Mouse (Mus musculus): ENCODE data around the gene Tnk1.

Tnk1 gene

DNA sequence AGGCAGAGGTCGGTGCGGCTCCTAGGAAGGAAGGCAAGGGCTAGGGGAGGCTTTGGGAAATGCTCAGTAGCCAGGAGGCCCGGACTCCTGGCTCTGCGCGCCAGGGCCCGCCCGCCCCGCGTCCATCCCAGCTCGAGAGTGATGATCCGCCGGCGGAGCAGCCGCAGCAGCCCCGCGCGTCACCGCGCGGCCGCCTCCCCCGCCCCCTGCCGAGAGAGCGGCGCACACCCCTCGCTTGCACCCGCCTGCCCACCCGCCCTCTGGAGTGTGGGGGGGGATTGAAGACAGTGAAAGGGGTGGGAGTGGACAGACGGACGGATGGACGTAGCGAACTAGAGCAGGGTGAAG is 21.0 kb downstream of the Tnk1 start, which contains the start of gene Nlgn2:
Gene Nlgn2 (minus strand): TSS at position 181 of the 348 bp plus-strand sequence.
- peak in 1 of 2 experiments; percentile 26 for DNase-seq

DNA sequence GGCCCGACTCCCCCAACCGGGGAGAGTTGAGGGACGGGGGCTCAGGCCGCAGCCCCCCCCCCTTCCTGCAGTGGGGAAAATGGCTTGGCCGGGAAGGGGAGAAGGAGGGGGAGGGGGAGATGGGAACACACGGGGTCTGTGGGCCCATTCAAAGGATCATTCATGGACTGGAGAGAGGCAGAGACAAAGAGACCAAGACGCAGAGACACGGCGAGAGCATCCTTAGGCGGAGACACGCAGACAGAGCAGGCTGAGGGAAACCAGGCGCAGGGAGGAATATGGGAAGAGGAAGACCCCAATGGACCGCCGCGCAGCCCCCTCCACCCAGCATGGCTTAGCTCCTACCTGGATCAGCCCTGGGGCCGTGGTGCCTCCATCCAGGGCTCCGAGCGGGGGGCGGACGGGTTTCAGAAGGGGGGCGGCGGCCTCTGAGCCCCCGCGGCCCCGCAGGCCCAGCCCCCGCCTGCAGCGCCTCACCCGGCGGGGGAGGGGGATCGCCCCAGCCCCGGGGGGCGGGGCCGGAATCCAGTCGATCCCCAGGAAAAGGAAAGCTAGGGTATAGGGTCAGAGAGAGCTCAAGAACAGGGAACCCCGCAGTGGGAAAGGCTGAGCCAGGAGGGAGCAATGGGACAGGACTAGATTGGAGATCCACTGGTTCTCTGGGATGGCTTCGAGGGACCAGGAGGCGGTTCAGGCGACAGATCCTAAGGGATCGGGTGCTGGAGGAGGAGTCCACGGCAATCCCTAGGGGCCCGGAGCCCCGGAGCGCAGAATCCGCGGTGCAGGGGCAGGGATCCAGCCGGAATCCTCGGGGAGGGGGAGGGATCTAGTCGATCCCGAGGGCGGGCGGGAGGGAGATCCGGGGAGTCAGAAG is 21.6 kb downstream of the Tnk1 start:
- DNase-seq: no peak

- no peak for DNase-seq
Observed at GRCm38 (mm10) chr11:69835966-69836335, 22.6 kb downstream of the Tnk1 start.

DNA sequence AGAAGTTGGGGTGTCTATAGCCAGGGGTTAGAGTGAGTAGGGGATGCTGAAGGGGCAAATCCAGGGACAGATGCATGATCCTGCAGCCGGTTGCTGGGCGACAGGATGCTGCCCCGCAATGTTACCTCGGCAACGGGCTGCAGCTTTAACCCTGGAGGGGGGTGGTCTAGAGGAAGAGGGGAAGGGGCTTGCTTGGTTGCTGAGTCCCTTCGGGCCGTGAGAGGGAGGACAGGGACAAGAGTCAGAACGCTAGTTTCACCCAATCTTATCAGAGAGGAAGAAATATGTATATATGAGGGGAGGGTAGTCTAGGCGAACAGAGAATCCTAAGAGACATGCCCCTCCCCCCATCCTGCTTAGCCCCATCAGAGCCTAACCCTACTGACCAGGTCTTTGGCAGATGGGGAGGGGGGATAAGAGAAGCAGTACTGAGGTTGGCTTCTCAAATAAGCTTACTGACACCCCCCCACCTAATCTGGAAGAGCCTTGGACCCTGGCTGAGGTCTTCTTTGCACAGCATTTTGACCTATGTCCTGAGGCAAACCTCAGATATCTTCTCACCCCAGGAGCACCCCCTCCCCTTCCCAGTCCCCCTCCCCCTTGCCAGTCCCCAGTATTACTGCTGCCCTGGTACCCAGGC is 23.1 kb downstream of the Tnk1 start:
- no peak for DNase-seq

DNA sequence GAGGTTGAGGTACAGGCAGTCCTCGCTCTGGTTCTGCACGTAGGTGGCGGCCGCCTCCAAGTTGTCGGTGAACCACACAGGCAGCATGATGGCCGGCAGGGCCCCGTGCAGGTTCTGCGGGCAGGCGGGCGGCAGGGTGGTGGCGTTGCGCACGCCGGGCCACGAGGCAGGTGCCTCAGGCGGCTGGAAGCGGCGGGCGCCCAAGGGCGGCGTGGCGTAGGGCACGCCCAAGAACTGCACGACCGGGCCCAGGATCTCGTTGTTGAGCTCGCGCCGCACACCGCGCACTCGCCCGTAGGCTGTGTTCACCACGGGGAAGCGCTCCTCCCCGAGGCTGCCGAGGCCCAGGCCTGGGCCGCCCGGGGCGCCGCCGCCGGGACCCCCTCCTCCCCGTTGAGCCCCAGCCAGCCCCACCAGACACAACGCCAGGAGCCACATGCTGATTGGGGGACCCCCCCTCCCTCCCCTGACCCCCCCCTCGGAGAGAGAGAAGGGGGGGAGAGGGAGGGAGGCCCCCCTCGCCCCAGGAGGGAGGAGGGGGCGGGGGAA is 24.5 kb downstream of the Tnk1 start:
- DNase-seq: no peak

- DNase-seq: no peak
Observed at GRCm38 (mm10) chr11:69833554-69833953, 25.0 kb downstream of the Tnk1 start.

DNA sequence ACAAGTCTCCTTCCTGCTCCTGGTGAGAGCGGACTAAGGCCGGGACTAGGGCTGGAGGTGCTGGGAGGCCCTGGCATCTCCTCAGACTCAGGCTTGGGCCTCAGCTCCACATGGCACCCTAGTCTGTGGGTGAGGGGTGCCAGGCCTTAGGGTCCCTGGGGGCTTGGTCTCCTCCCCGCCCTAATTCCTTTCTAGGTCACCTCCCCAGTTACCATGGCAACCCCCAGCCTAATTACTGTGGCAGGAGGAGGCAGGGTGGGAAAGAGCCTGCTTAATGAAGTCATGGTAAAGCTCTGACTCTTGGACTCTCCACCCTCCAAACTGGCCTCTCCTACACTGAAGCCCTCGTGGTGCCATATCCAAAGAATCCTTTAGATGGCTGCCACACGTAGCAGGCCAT is 29.7 kb downstream of the Tnk1 start:
- DNase-seq: no peak

- DNase-seq: no peak
Observed at GRCm38 (mm10) chr11:69823456-69823855, 35.1 kb downstream of the Tnk1 start.

GRCm38 (mm10) chr11:69822080-69822479 is 36.5 kb downstream of the Tnk1 start, which contains the start of gene Spem1:
Gene Spem1, minus strand, starts transcription at chr11:69822180.
- DNase-seq: no peak

DNA sequence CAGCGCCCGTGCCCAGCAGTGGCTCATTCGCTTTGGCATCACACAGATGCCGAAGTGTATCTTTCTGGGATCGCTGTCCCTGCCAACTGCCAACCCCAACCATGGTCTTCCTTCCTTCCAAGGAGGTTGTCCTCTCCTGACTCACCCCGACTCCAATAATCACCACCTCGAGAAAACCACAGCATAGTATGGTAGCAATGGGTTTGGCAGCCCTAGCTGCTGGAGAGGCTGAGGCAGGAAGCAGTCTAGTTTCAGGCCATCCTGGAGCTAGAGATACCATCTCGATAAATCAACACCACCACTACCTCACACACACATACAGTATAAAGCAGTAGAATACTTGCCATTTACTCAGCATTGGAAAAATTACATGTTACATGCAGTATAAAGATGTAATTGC is 39.7 kb downstream of the Tnk1 start:
- no peak for DNase-seq

DNA sequence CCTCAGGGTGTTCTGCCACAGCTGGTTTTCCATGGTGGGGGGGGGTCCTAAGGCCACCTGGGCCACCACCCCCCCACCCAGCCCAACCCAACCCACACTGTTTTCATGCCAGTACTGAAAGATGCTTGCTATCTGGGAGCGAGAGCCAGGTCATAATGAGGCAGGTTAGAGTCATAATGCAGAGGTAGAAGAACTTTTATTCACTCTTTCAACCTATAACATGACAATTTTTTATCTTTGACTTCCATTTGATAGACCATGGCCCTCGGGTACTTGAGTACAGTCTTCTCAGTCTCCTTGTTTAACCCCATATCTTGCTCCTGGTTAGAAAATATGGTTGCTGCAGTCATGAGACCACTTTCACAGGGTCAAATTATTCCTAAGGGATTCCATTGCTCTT is 40.2 kb downstream of the Tnk1 start, which contains the start of gene Spem2:
Gene Spem2 (minus strand): TSS at position 101 of the 400 bp plus-strand sequence.
- DNase-seq: no peak

GRCm38 (mm10) chr11:69816520-69816919 is 42.0 kb downstream of the Tnk1 start:
- no peak for DNase-seq

- DNase-seq: no peak
Observed at GRCm38 (mm10) chr11:69815155-69815554, 43.4 kb downstream of the Tnk1 start, which contains the start of gene Gm39566. Gene Gm39566, minus strand, starts transcription at chr11:69815298.

GRCm38 (mm10) chr11:69810280-69810679 is 48.2 kb downstream of the Tnk1 start:
- DNase-seq: no peak

GRCm38 (mm10) chr11:69807641-69808040 is 50.9 kb downstream of the Tnk1 start:
- no peak for DNase-seq

- DNase-seq: no peak
Observed at GRCm38 (mm10) chr11:69806378-69806777, 52.2 kb downstream of the Tnk1 start.

GRCm38 (mm10) chr11:69804972-69805909 is 53.3 kb downstream of the Tnk1 start, which contains the start of gene Tmem102:
Gene Tmem102, minus strand, starts transcription at chr11:69805624.
- peak; percentile 87 to 91 for DNase-seq

GRCm38 (mm10) chr11:69804652-69804940 is 53.9 kb downstream of the Tnk1 start:
- peak in 1 of 2 experiments; percentile 56 for DNase-seq

DNA sequence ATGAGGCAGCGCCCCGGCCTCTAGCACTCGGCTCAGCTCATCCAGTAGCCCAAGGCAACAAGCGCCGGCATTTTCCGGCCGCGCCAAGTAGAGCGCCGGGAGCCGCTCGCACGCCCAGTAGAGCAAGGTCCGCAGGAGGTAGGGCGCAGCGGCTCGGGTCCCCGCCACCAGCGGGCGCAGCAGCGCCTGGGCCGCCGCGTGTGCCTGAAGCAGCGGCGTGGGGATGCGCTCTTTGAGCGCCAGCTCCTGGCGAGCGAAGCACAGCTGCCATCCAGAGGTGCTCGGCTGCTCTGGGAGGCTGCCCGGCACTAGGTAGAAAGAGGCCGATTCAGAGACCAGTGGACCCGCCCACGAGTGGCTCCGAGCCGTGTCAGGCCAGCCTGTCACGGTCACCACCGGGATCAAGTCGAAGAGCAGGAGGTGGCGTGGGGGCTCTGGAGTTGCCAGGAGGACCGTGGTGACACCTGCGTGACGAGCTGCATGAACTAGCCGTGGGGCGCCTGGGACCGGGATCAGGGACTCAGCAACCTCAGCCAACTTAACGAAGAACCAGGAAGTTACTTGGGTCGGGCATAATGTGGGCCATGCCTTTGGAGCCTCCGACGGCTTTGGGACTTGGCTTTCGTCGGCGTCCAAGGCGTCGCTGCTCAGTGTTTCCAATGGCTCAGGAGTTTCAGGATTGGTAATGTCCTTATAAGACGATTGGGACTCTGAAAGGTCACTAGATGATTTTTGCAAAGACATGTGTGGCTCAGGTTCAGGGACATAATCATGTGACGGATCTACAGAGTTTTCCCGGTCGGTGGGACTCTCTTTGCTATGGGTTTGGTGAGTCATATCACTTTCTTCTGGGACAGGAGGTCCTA is 54.5 kb downstream of the Tnk1 start:
- peak; percentile 76 to 83 for DNase-seq

DNA sequence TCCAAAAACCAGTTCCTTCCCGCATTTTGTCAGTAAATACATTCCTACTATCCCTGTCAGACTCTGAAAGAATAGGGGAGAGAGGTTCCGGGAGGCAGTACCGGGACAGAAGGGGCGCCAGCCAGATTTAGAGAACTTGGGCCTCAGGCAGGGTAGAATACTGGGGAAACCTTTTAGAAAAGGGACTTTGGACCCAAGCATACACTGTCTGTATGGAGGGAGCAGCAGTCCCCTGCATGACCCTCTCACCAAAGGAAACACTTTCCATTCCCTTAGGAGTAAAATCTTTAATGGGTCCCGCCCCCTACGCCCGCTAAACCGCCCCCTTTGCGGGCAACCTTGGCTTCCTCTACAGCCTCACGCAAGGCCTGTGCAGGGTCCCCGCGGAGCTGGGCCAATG is 55.2 kb downstream of the Tnk1 start:
- DNase-seq: no peak

- DNase-seq: peak; percentile 74 to 75
Observed at GRCm38 (mm10) chr11:69802648-69803105, 55.9 kb downstream of the Tnk1 start.
